Mouse (Mus musculus) limb, embryonic 11.5 days (tissue): ENCODE data around the gene Hist1h2an. TPM values are rescaled to one million over a fixed set of nuclear protein-coding genes. Genes with fewer than 3 reads are reported as not detected.
"Not testable (repeated sequence)": the region's sequence is repeated elsewhere in the genome, so short reads cannot be mapped to it uniquely, and the experiment has no call there.

Experiments used
- ATAC-seq: fragments of 200-750 bp; cut with Nextera tagmentation; 2 replicates; pipeline ENCODE4 v1.8.0; 2017; ENCODE audit warnings: low read depth; ENCODE audit not compliant: insufficient number of reproducible peaks, low FRiP score, low TSS enrichment
- DNase-seq: peaks from one replicate; pipeline ENCODE4 v3.0.0-alpha.2; 2015; ENCODE audit warnings: low spot score
- H3K27ac ChIP-seq: fragments of 300-500 bp; sonication (generic); replicated peaks from 2 replicates; pipeline ENCODE4 v1.5.1; 2014; ENCODE audit warnings: low read depth, mild to moderate bottlenecking, low read length
- H3K27me3 ChIP-seq: fragments of 300-500 bp; sonication (generic); 2 replicates; pipeline ENCODE4 v1.6.1; 2014; ENCODE audit warnings: mild to moderate bottlenecking, low read length, mixed read lengths; ENCODE audit not compliant: control insufficient read depth, insufficient read depth
- H3K36me3 ChIP-seq: fragments of 300-500 bp; sonication (generic); 2 replicates; pipeline ENCODE4 v1.6.1; 2014; ENCODE audit warnings: mild to moderate bottlenecking, low read length, moderate library complexity, mixed read lengths; ENCODE audit not compliant: control insufficient read depth, insufficient read depth
- H3K4me1 ChIP-seq: fragments of 300-500 bp; sonication (generic); 2 replicates; pipeline ENCODE4 v1.6.1; 2014; ENCODE audit warnings: low read length, mixed read lengths; ENCODE audit not compliant: control insufficient read depth, insufficient read depth
- H3K4me2 ChIP-seq: fragments of 300-500 bp; sonication (generic); 2 replicates; pipeline ENCODE4 v1.6.1; 2014; ENCODE audit warnings: low read depth, mild to moderate bottlenecking, moderate library complexity; ENCODE audit not compliant: severe bottlenecking
- H3K4me3 ChIP-seq: fragments of 300-500 bp; sonication (generic); 2 replicates; pipeline ENCODE4 v1.5.1; 2014; ENCODE audit warnings: low read depth, low read length
- H3K9ac ChIP-seq: fragments of 300-500 bp; sonication (generic); 2 replicates; pipeline ENCODE4 v1.6.1; 2014; ENCODE audit warnings: mild to moderate bottlenecking, low read length
- H3K9me3 ChIP-seq: fragments of 300-500 bp; sonication (generic); 2 replicates; pipeline ENCODE4 v1.6.1; 2016; ENCODE audit warnings: low read length; ENCODE audit not compliant: control insufficient read depth
- WGBS: fragments of 180-500 bp; shearing (Covaris S2); extraction: QIAGEN DNeasy Blood & Tissue Kit; methylation state at CpG from one replicate; pipeline ENCODE4 v1.1.7; 2014; 5-methylcytosine and 5-hydroxymethylcytosine counted together
- polyA plus RNA-seq: library from polyadenylated mRNA; unstranded; fragments of >200 nt; fragmentation: Nextera tagmentation; extraction: Ambion mirVana; gene quantifications from 2 replicates; pipeline ENCODE4 v1.2.1, GENCODE M21; 2014

Hist1h2an gene
- 7.5 and 10.7 TPM in 2 replicates for polyA plus RNA-seq

GRCm38 (mm10) chr13:21786899-21787629 lies at the start of gene Hist1h2an, which contains the start of gene Hist1h2bp:
Gene Hist1h2an (minus strand): TSS chr13:21787218.
Gene Hist1h2bp (plus strand): TSS chr13:21787461.
- under 1% methylated on average over 32 of the region's 63 CpGs for WGBS

GRCm38 (mm10) chr13:21833461-21833860 lies 46.4 kb upstream of the Hist1h2an start, which contains the start of the genes Hist1h2ap and Hist1h2br:
Gene Hist1h2ap (minus strand): TSS chr13:21833507.
Gene Hist1h2br (plus strand): TSS chr13:21833743.
- not testable (repeated sequence) for H3K9ac ChIP-seq, H3K27ac ChIP-seq, H3K4me3 ChIP-seq, H3K36me3 ChIP-seq, H3K27me3 ChIP-seq, DNase-seq, H3K4me1 ChIP-seq, H3K9me3 ChIP-seq, H3K4me2 ChIP-seq
- ATAC-seq: peak; percentile 95
- WGBS: no CpG with 5 or more reads among the region's 24 CpGs

More at GRCm38 (mm10) chr13:21786899-21787629, at the start of gene Hist1h2an, which contains the start of gene Hist1h2bp:
- peak within 1 kb of the TSS; percentile 63 for H3K9ac ChIP-seq
- H3K27ac ChIP-seq: peak within 1 kb of the TSS; percentile 93
- peak; percentile 95 for ATAC-seq
- peak within 1 kb of the TSS; percentile 28 for H3K4me3 ChIP-seq
- H3K4me2 ChIP-seq: peak within 1 kb of the TSS; percentile 45
- H3K4me1 ChIP-seq, H3K9me3 ChIP-seq, H3K27me3 ChIP-seq, H3K36me3 ChIP-seq: not testable (repeated sequence)
- peak; percentile 92 for DNase-seq

- H3K27me3 ChIP-seq, H3K4me2 ChIP-seq, H3K36me3 ChIP-seq, H3K4me3 ChIP-seq, DNase-seq, H3K9ac ChIP-seq, H3K27ac ChIP-seq, H3K9me3 ChIP-seq, H3K4me1 ChIP-seq: not testable (repeated sequence)
- ATAC-seq: peak; percentile 86
- WGBS: under 1% methylated on average over 18 of the region's 58 CpGs
These were observed 44.7 kb upstream of the Hist1h2an start, which contains the start of gene Hist1h4n for GRCm38 (mm10) chr13:21831418-21832394. Gene Hist1h4n (minus strand): TSS chr13:21832196.

GRCm38 (mm10) chr13:21830344-21830743 lies 43.3 kb upstream of the Hist1h2an start:
- no peaks in the 10 kb centered on the region for H3K9me3 ChIP-seq
- no peaks in the 10 kb centered on the region for H3K27me3 ChIP-seq
- 91% methylated on average over 10 of the region's 10 CpGs for WGBS
- no peaks in the 10 kb centered on the region for H3K36me3 ChIP-seq
- H3K27ac ChIP-seq: no peak overlapping the region
- H3K9ac ChIP-seq: no peak overlapping the region
- H3K4me1 ChIP-seq: no peaks in the 10 kb centered on the region
- H3K4me3 ChIP-seq: no peak overlapping the region
- no peak overlapping the region for H3K4me2 ChIP-seq
- peak; percentile 24 for DNase-seq
- no peak for ATAC-seq

- Histone ChIP-seq H3K9ac (no peak overlapping the region), H3K4me3 (no peak overlapping the region), H3K36me3 (no peaks in the 10 kb centered on the region), H3K9me3 (no peaks in the 10 kb centered on the region), H3K27ac (no peak overlapping the region), H3K4me2 (no peak overlapping the region), H3K4me1 (no peaks in the 10 kb centered on the region), H3K27me3 (no peaks in the 10 kb centered on the region)
- ATAC-seq (no peak), DNase-seq (no peak)
- WGBS: 77% methylated on average over 3 of the region's 3 CpGs
These were observed 41.5 kb upstream of the Hist1h2an start for GRCm38 (mm10) chr13:21828511-21828910.

- 76% methylated on average over 6 of the region's 16 CpGs for WGBS
- not testable (repeated sequence) for H3K4me1 ChIP-seq, H3K4me3 ChIP-seq, ATAC-seq, H3K4me2 ChIP-seq, DNase-seq, H3K9me3 ChIP-seq, H3K36me3 ChIP-seq, H3K27ac ChIP-seq, H3K27me3 ChIP-seq, H3K9ac ChIP-seq
These were observed 33.3 kb upstream of the Hist1h2an start for GRCm38 (mm10) chr13:21820082-21820890.

GRCm38 (mm10) chr13:21812092-21812491 lies 25.1 kb upstream of the Hist1h2an start:
- H3K36me3 ChIP-seq, H3K27ac ChIP-seq, H3K4me3 ChIP-seq, H3K9me3 ChIP-seq, H3K4me1 ChIP-seq, DNase-seq, H3K27me3 ChIP-seq, H3K9ac ChIP-seq: not testable (repeated sequence)
- 0% methylated on average over 9 of the region's 14 CpGs for WGBS
- ATAC-seq: peak; percentile 67
- peak overlapping the region; percentile 27 for H3K4me2 ChIP-seq
